Comparison of ENCODE assay signal across 12 mouse cellular contexts in the genomic region with DNA sequence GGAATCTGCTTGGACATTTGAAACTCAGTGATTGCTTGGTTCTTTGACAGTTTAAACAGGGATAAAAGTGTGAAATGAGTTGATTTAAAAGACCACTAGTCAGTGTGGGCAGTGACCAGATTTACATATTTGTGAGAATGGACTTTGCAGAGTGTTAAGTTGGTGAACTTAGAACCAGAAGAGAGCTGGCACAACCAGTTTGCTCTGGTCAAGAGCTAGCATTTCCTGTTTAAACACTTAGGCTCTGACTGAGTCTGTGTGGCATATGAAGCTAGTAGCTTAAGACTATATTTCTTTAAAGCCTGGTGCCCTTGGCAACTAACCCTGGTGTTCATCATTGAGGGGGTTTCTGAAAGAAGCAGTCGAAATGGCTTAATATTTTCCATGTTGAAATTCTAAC. TPM values are rescaled to one million over a fixed set of nuclear protein-coding genes. Genes with fewer than 3 reads are reported as not detected.
DNase-seq lines count a peak whose midpoint lies in the region; ATAC-seq and TF ChIP-seq lines count a peak whose summit lies in the region.
"Had no signal": no experiment of that assay in that cellular context is flagged by ENCODE, and none has a peak within 500 bp of the region (broad histone marks: within the 10 kb centered on the region; RNA-seq: fewer than 3 reads in every experiment).

No protein-coding gene starts in this region.

- no peak for ATAC-seq in heart, embryonic 13.5 days (ENCODE audit: extremely low read depth, insufficient number of reproducible peaks, low FRiP score, low TSS enrichment)
- no peak for ATAC-seq in hindbrain, postnatal 0 days
- ATAC-seq in midbrain, embryonic 13.5 days: no peak

- no peak overlapping the region for H3K9ac ChIP-seq in heart, embryonic 13.5 days
- H3K9ac ChIP-seq in hindbrain, postnatal 0 days (replicated peaks; ENCODE audit: low read length): no peak overlapping the region
- H3K9ac ChIP-seq in midbrain, embryonic 13.5 days (replicated peaks): no peak overlapping the region

- 82% methylated on average over 1 of the region's 1 CpGs for WGBS in heart, embryonic 13.5 days
- WGBS in embryonic facial prominence, embryonic 10.5 days: 95% methylated on average over 1 of the region's 1 CpGs
- 87% methylated on average over 1 of the region's 1 CpGs for WGBS in hindbrain, postnatal 0 days
- WGBS in midbrain, embryonic 13.5 days: 83% methylated on average over 1 of the region's 1 CpGs

- H3K27me3 ChIP-seq in heart, embryonic 13.5 days (replicated peaks): no peaks in the 10 kb centered on the region
- H3K27me3 ChIP-seq in embryonic facial prominence, embryonic 10.5 days (replicated peaks; ENCODE audit: low read depth, poor library complexity, severe bottlenecking): no peaks in the 10 kb centered on the region
- no peaks in the 10 kb centered on the region for H3K27me3 ChIP-seq in hindbrain, postnatal 0 days (ENCODE audit: insufficient read depth, low read length)
- no peaks in the 10 kb centered on the region for H3K27me3 ChIP-seq in midbrain, embryonic 13.5 days

- TF ChIP-seq CTCF in hindbrain, postnatal 0 days (IDR thresholded peaks at IDR 0.05; ENCODE audit: low read depth): no peak

- intact Hi-C loops in heart, postnatal 25 days (cut with DNase I): no loop called here

- no peak overlapping the region for H3K4me3 ChIP-seq in heart, embryonic 13.5 days
- peak overlapping the region; percentile 73; the same call in 1 of the 2 replicates for H3K4me3 ChIP-seq in embryonic facial prominence, embryonic 10.5 days
- H3K4me3 ChIP-seq in hindbrain, postnatal 0 days (ENCODE audit: low read length): no peak overlapping the region
- H3K4me3 ChIP-seq in midbrain, embryonic 13.5 days (replicated peaks): 0 out of 2 replicates have a peak overlapping the region, but pooled peaks have one; percentile 64

- peak overlapping the region; percentile 16; the same call in 1 of the 2 replicates for H3K4me2 ChIP-seq in heart, embryonic 13.5 days
- H3K4me2 ChIP-seq in hindbrain, postnatal 0 days (ENCODE audit: low read depth, low read length): peak overlapping the region; percentile 63
- peak overlapping the region; percentile 62 for H3K4me2 ChIP-seq in midbrain, embryonic 13.5 days (replicated peaks)

- no peak overlapping the region for H3K27ac ChIP-seq in heart, embryonic 13.5 days (replicated peaks)
- no peak overlapping the region; the same call in 1 of the 2 replicates for H3K27ac ChIP-seq in embryonic facial prominence, embryonic 10.5 days (replicated peaks)
- no peak overlapping the region for H3K27ac ChIP-seq in hindbrain, postnatal 0 days
- no peak overlapping the region for H3K27ac ChIP-seq in midbrain, embryonic 13.5 days

- no peaks in the 10 kb centered on the region for H3K9me3 ChIP-seq in heart, embryonic 13.5 days
- no peaks in the 10 kb centered on the region for H3K9me3 ChIP-seq in embryonic facial prominence, embryonic 10.5 days
- no peaks in the 10 kb centered on the region for H3K9me3 ChIP-seq in hindbrain, postnatal 0 days (ENCODE audit: low read length)
- no peaks in the 10 kb centered on the region for H3K9me3 ChIP-seq in midbrain, embryonic 13.5 days

- DNase-seq in heart, postnatal 25 days (ENCODE audit: low spot score): no peak
- DNase-seq in embryonic facial prominence, embryonic 10.5 days (ENCODE audit: low spot score): no peak
- DNase-seq in hindbrain, postnatal 0 days (ENCODE audit: low spot score): no peak
- no peak for DNase-seq in spleen, postnatal 4 days (ENCODE audit: low spot score in 2 of 2)
- DNase-seq in gastrocnemius, postnatal 10 days: no peak
- DNase-seq in right cerebral cortex, adult 2 months (ENCODE audit: low spot score in 2 of 2): no peak
- DNase-seq: cerebellum, adult 9-11 months; heart, postnatal 36 days had no signal

- H3K4me1 ChIP-seq in heart, embryonic 13.5 days: peaks cover 17% of the 10 kb centered on the region
- peaks cover 26% of the 10 kb centered on the region for H3K4me1 ChIP-seq in embryonic facial prominence, embryonic 10.5 days
- no peaks in the 10 kb centered on the region; the same call in 1 of the 2 replicates for H3K4me1 ChIP-seq in hindbrain, postnatal 0 days (ENCODE audit: insufficient read depth, low read length)
- peaks cover 17% of the 10 kb centered on the region for H3K4me1 ChIP-seq in midbrain, embryonic 13.5 days (replicated peaks)

- H3K36me3 ChIP-seq in heart, embryonic 13.5 days: peaks cover 31% of the 10 kb centered on the region
- H3K36me3 ChIP-seq in embryonic facial prominence, embryonic 10.5 days (replicated peaks): peaks cover 11% of the 10 kb centered on the region; the same call in 1 of the 2 replicates
- peaks cover 9% of the 10 kb centered on the region; the same call in 1 of the 2 replicates for H3K36me3 ChIP-seq in hindbrain, postnatal 0 days (ENCODE audit: insufficient read depth, low read length)
- H3K36me3 ChIP-seq in midbrain, embryonic 13.5 days: peaks cover 29% of the 10 kb centered on the region

RNA-seq across cellular contexts. Expression of gene Slc18b1, which starts 1.4 kb away (rescaled TPM):
- polyA plus RNA-seq in heart, embryonic 13.5 days (2015; fragmentation: Nextera tagmentation; extraction: Ambion mirVana): 7.4 and 8.4 TPM in 2 replicates
- total RNA-seq in heart, postnatal 25 days (2021): 10 to 100 TPM in 1 of 2 experiments, 1 to 10 TPM in 1; 8.6 to 10.2 TPM
- polyA plus RNA-seq in embryonic facial prominence, embryonic 10.5 days (2016; fragmentation: Nextera tagmentation; extraction: Ambion mirVana): 10.2 and 11.7 TPM in 2 replicates
- total RNA-seq in hindbrain, postnatal 0 days (2014; rRNA removed): 15.3 and 21.7 TPM in 2 replicates
- 13.5 and 17.4 TPM in 2 replicates for polyA plus RNA-seq in hindbrain, postnatal 0 days (2015; fragmentation: Nextera tagmentation; extraction: Ambion mirVana)
- polyA plus RNA-seq in midbrain, embryonic 13.5 days (2015; fragmentation: Nextera tagmentation; extraction: Ambion mirVana): 15.3 and 20.6 TPM in 2 replicates
- total RNA-seq in gastrocnemius, postnatal 10 days (2021): 10 to 100 TPM; 13.6 to 14.7 TPM

RNA-seq across cellular contexts. Expression of gene Rps12, which starts 11.1 kb away (rescaled TPM):
- 98.2 and 103 TPM in 2 replicates for polyA plus RNA-seq in heart, embryonic 13.5 days (2015; fragmentation: Nextera tagmentation; extraction: Ambion mirVana)
- total RNA-seq in heart, postnatal 25 days (2021): 100 to 1,000 TPM; 173 to 245 TPM
- 142 and 152 TPM in 2 replicates for polyA plus RNA-seq in embryonic facial prominence, embryonic 10.5 days (2016; fragmentation: Nextera tagmentation; extraction: Ambion mirVana)
- total RNA-seq in hindbrain, postnatal 0 days (2014; rRNA removed): 2,422 and 2,499 TPM in 2 replicates
- 130 and 135 TPM in 2 replicates for polyA plus RNA-seq in hindbrain, postnatal 0 days (2015; fragmentation: Nextera tagmentation; extraction: Ambion mirVana)
- 113 and 114 TPM in 2 replicates for polyA plus RNA-seq in midbrain, embryonic 13.5 days (2015; fragmentation: Nextera tagmentation; extraction: Ambion mirVana)
- 100 to 1,000 TPM; 289 to 355 TPM for total RNA-seq in gastrocnemius, postnatal 10 days (2021)

RNA-seq across cellular contexts. Expression of gene Vnn3, which starts 53.1 kb away (rescaled TPM):
- polyA plus RNA-seq in heart, embryonic 13.5 days (2015; fragmentation: Nextera tagmentation; extraction: Ambion mirVana): 0.08 TPM in 1 of 2 replicates, not detected in the other
- not detected for total RNA-seq in heart, postnatal 25 days (2021)
- not detected in 2 replicates for polyA plus RNA-seq in embryonic facial prominence, embryonic 10.5 days (2016; fragmentation: Nextera tagmentation; extraction: Ambion mirVana)
- total RNA-seq in hindbrain, postnatal 0 days (2014; rRNA removed): 0.11 and 0.16 TPM in 2 replicates
- 0.10 TPM in 1 of 2 replicates, not detected in the other for polyA plus RNA-seq in hindbrain, postnatal 0 days (2015; fragmentation: Nextera tagmentation; extraction: Ambion mirVana)
- polyA plus RNA-seq in midbrain, embryonic 13.5 days (2015; fragmentation: Nextera tagmentation; extraction: Ambion mirVana): not detected in 2 replicates
- under 1 TPM; 0.21 to 0.47 TPM for total RNA-seq in gastrocnemius, postnatal 10 days (2021)
- polyA plus RNA-seq: liver, embryonic 11.5 days; neural tube, embryonic 11.5 days had no signal

Comparison
In these comparisons a context has a peak if more than half of its experiments do, and no peak if none do; other contexts are left out.
1. H3K4me3 ChIP-seq: peak in embryonic facial prominence, embryonic 10.5 days (single experiment) and midbrain, embryonic 13.5 days (single experiment); none in heart, embryonic 13.5 days (single experiment) and hindbrain, postnatal 0 days (single experiment).
2. Peak in every context shown above with its lines, with median percentiles within 50 percentile points of each other: H3K4me2 ChIP-seq.